Mouse (Mus musculus): Measurements from ENCODE around the gene Cpne2. TPM values are rescaled to one million over a fixed set of nuclear protein-coding genes. Genes with fewer than 3 reads are reported as not detected.

Cpne2 gene
- 1 to 10 TPM; 4.9 to 6.9 TPM for total RNA-seq (2021)
- long read RNA-seq, experiment 1, transcript Cpne2-201 (16 exons, 2,342 nt) = major isoform, 5 of 7 reads
- long read RNA-seq, experiment 1, partial matches to known transcripts = 2 of 7 reads
- long read RNA-seq, experiment 1, other reads (novel, unspliced or antisense) = 0 of 7 reads
- long read RNA-seq, experiment 2, transcript Cpne2-201 (16 exons, 2,342 nt) = major isoform, 5 of 6 reads
- long read RNA-seq, experiment 2, partial matches to known transcripts = 0 of 6 reads
- long read RNA-seq, experiment 2, other reads (novel, unspliced or antisense) = 1 of 6 reads

DNA sequence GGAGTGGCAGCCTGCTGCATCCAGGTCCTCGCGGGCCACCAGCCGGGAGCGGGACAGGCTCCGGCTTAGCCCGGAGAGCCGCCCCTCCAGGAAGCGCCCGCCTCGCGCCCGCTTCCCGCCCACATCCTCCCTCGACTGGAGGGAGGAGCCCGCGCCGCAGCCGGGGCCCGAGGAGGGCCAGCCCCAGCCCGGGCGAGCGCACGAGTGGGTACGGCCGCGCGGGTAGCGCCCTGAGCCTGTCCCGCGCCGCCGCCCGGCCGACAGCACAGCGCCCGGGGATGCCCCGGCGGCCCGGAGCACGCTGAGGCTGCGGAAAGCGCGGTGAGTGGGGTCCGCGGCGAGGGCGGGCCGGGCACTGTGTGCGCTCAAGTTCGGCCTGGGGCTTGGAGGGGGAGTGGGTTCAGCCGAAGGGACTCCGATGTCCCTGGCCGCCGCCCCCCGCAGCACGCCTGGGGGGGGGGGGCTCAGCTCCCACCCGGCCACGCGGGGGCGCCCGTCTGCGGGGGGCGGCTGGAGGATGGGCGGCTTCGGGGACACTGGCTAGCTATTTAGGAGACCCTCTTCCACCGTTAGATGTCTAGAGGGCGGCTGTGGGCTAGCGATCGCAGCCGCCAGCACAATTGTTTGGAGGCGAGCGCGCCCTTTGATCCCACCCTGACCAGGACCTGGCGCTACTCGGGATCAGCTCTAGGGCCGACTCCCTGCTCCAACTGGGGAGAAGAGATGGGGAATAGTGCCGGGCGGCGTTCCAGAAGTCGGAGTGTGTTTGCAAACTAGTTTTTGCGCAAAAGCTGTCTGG is at the start of gene Cpne2:
TSS of gene Cpne2 (plus strand) at position 118 of the 799 bp plus-strand sequence.
- Histone ChIP-seq H3K27ac (peak within 1 kb of the TSS; percentile 84), H3K4me3 (peak within 1 kb of the TSS; percentile 89)
- TF ChIP-seq CTCF (IDR thresholded peaks at IDR 0.05) = peak; percentile 71
- intact Hi-C loops (cut with DNase I) = no loop called here
- peak; percentile 87 for DNase-seq

- TF ChIP-seq CTCF (IDR thresholded peaks at IDR 0.05) = no peak
- no peak overlapping the region for H3K27ac ChIP-seq
- intact Hi-C loops (cut with DNase I) = loop anchor here (2.0 kb wide), 1 partner anchor 154 kb away; no protein-coding TSS in a partner anchor
- no peak for DNase-seq
- peak overlapping the region; percentile 57; the same call in 1 of the 2 replicates for H3K4me3 ChIP-seq
These were observed 47.5 kb upstream of the Cpne2 start for GRCm38 (mm10) chr8:94485288-94485687.

GRCm38 (mm10) chr8:94485882-94486281 is 46.9 kb upstream of the Cpne2 start:
- intact Hi-C loops (cut with DNase I) = loop anchor here (2.0 kb wide), 1 partner anchor 155 kb away; no protein-coding TSS in a partner anchor
- H3K27ac ChIP-seq = peak overlapping the region; percentile 46
- peak; percentile 70 for TF ChIP-seq CTCF (IDR thresholded peaks at IDR 0.05)
- DNase-seq = peak; percentile 69
- peak overlapping the region; percentile 57 for H3K4me3 ChIP-seq

DNA sequence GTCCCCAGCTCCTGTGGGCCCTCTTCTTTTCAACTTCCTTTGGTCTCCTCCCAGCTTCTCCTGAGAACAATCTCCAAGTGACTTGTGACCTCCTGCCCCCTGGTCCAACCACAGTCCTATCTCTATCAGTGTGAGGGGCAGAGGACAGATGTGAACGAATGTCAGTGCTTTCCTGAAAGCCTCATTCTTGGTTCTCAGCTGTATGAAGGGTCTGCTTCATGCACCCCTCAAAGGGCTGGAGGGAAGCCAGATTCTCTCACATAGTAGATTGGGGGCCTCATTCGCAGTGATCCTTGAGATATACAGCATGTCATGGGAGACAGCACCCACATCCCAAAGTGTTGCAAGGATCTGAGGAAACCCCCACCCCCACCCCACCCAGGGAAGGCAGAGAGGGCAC is 44.8 kb upstream of the Cpne2 start:
- no peak for TF ChIP-seq CTCF (IDR thresholded peaks at IDR 0.05)
- DNase-seq = no peak
- Histone ChIP-seq H3K27ac (no peak overlapping the region), H3K4me3 (no peak overlapping the region)
- intact Hi-C loops (cut with DNase I) = no loop called here

GRCm38 (mm10) chr8:94489809-94490483 is 42.8 kb upstream of the Cpne2 start:
- intact Hi-C loops (cut with DNase I) = loop anchor here (5.0 kb wide), 3 partner anchors 37 to 213 kb away; no protein-coding TSS in a partner anchor
- TF ChIP-seq CTCF (IDR thresholded peaks at IDR 0.05) = no peak
- H3K4me3 ChIP-seq = no peak overlapping the region
- H3K27ac ChIP-seq = no peak overlapping the region
- DNase-seq = no peak

GRCm38 (mm10) chr8:94492021-94492681 is 40.6 kb upstream of the Cpne2 start:
- peak; percentile 86 for DNase-seq
- Histone ChIP-seq H3K27ac (no peak overlapping the region), H3K4me3 (peak overlapping the region; percentile 66)
- TF ChIP-seq CTCF (IDR thresholded peaks at IDR 0.05) = peak; percentile 80
- intact Hi-C loops (cut with DNase I) = loop anchor here (1.0 to 5.0 kb wide), 5 partner anchors 35 to 215 kb away; no protein-coding TSS in a partner anchor

GRCm38 (mm10) chr8:94493240-94493639 is 39.5 kb upstream of the Cpne2 start:
- TF ChIP-seq CTCF (IDR thresholded peaks at IDR 0.05) = no peak

GRCm38 (mm10) chr8:94515430-94516208 is 17.2 kb upstream of the Cpne2 start:
- intact Hi-C loops (cut with DNase I) = no loop called here
- no peak for TF ChIP-seq CTCF (IDR thresholded peaks at IDR 0.05)
- DNase-seq = peak; percentile 39
- H3K4me3 ChIP-seq = no peak overlapping the region
- H3K27ac ChIP-seq = no peak overlapping the region; the same call in 1 of the 2 replicates

More at GRCm38 (mm10) chr8:94493240-94493639, 39.5 kb upstream of the Cpne2 start:
- intact Hi-C loops (cut with DNase I) = loop anchor here (5.0 kb wide), 3 partner anchors 34 to 216 kb away; no protein-coding TSS in a partner anchor
- Histone ChIP-seq H3K27ac (no peak overlapping the region), H3K4me3 (no peak overlapping the region)
- no peak for DNase-seq

DNA sequence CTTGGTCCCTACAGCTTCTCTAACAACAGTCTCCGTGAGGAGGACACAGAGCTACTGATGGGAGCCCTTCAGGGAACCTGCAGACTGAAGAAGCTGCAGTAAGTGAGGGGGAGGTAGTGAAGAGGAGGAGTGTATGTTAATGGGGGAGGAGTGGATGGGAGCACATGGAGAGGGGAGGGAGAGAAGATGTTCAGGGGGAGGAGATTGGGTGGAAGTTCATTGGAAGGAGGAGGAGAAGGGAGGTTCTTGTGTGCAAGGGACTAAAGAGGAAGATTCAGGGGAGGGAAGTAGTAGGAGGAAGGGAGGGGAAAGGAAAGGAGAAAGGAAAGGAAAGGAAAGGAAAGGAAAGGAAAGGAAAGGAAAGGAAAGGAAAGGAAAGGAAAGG is 16.6 kb upstream of the Cpne2 start:
- H3K27ac ChIP-seq = no peak overlapping the region; the same call in 1 of the 2 replicates
- no peak for DNase-seq
- no peak for TF ChIP-seq CTCF (IDR thresholded peaks at IDR 0.05)
- H3K4me3 ChIP-seq = no peak overlapping the region
- intact Hi-C loops (cut with DNase I) = no loop called here

DNA sequence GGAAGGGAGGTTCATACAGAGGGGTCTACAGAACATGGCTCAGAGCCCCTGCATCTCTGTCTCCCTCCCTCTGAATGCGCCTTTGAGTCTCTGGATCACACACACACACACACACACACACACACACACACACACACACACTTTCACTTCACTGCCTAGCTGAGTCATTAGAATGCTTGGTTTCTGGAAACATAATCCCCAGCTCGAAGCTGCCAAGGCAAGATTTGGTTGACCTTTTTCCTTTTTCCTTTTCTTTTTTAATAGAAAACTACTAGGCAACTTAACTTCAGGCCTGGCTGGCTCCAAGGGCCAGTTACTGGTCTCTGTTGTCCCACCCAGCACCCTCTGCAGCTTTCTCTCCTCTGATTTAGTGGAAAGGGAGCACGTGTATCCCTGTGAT is 16.0 kb upstream of the Cpne2 start:
- Histone ChIP-seq H3K4me3 (no peak overlapping the region), H3K27ac (peak overlapping the region; percentile 71)
- DNase-seq = no peak
- TF ChIP-seq CTCF (IDR thresholded peaks at IDR 0.05) = no peak
- intact Hi-C loops (cut with DNase I) = no loop called here

- DNase-seq = no peak
- no peak for TF ChIP-seq CTCF (IDR thresholded peaks at IDR 0.05)
- no peak overlapping the region for H3K4me3 ChIP-seq
- intact Hi-C loops (cut with DNase I) = no loop called here
- peak overlapping the region; percentile 71; the same call in 1 of the 2 replicates for H3K27ac ChIP-seq
These were observed 14.5 kb upstream of the Cpne2 start for GRCm38 (mm10) chr8:94518331-94518730.
